Mouse (Mus musculus) forebrain, embryonic 16.5 days (tissue): ENCODE measurements around the gene Capn3. TPM values are rescaled to one million over a fixed set of nuclear protein-coding genes. Genes with fewer than 3 reads are reported as not detected.

Experiments
- ATAC-seq: fragments of 200-750 bp; cut with Nextera tagmentation; 2 replicates; pipeline ENCODE4 v1.8.0; 2017; ENCODE audit warnings: mild to moderate bottlenecking, moderate library complexity
- H3K27ac ChIP-seq: fragments of 300-500 bp; sonication (generic); 2 replicates; pipeline ENCODE4 v1.5.1; 2014; ENCODE audit warnings: low read length, control low read depth
- H3K27me3 ChIP-seq: fragments of 300-500 bp; sonication (generic); replicated peaks from 2 replicates; pipeline ENCODE4 v1.6.1; 2014; ENCODE audit warnings: low read length; ENCODE audit not compliant: control insufficient read depth, insufficient read depth
- H3K36me3 ChIP-seq: fragments of 300-500 bp; sonication (generic); 2 replicates; pipeline ENCODE4 v1.6.1; 2014; ENCODE audit not compliant: control insufficient read depth, insufficient read depth
- H3K4me1 ChIP-seq: fragments of 300-500 bp; sonication (generic); replicated peaks from 2 replicates; pipeline ENCODE4 v1.6.1; 2014; ENCODE audit warnings: low read length; ENCODE audit not compliant: control insufficient read depth, insufficient read depth
- H3K4me2 ChIP-seq: fragments of 300-500 bp; sonication (generic); 2 replicates; pipeline ENCODE4 v1.6.1; 2014; ENCODE audit warnings: mild to moderate bottlenecking, low read length, control low read depth
- H3K4me3 ChIP-seq: fragments of 300-500 bp; sonication (generic); replicated peaks from 2 replicates; pipeline ENCODE4 v1.5.1; 2014; ENCODE audit warnings: mild to moderate bottlenecking, low read length, control low read depth
- H3K9ac ChIP-seq: fragments of 300-500 bp; sonication (generic); replicated peaks from 2 replicates; pipeline ENCODE4 v1.6.1; 2014; ENCODE audit warnings: low read depth, low read length, control low read depth
- H3K9me3 ChIP-seq: fragments of 300-500 bp; sonication (generic); 2 replicates; pipeline ENCODE4 v1.6.1; 2016; ENCODE audit warnings: low read length; ENCODE audit not compliant: control insufficient read depth
- WGBS: fragments of 180-500 bp; shearing (Covaris S2); extraction: QIAGEN DNeasy Blood & Tissue Kit; methylation state at CpG from one replicate; pipeline ENCODE4 v1.1.7; 2014; 5-methylcytosine and 5-hydroxymethylcytosine counted together
- polyA plus RNA-seq: library from polyadenylated mRNA; unstranded; fragments of >200 nt; fragmentation: Nextera tagmentation; extraction: Ambion mirVana; gene quantifications from 2 replicates; pipeline ENCODE4 v1.2.1, GENCODE M21; 2015

Gene Capn3
- polyA plus RNA-seq, 1 experiment from 2014 or later = 0.37 TPM

- Histone ChIP-seq H3K36me3 (peaks cover 11% of the 10 kb centered on the region), H3K27ac (no peak overlapping the region), H3K4me1 (0 out of 2 replicates have a peak, but pooled peaks cover 2% of the 10 kb centered on the region), H3K4me3 (no peak overlapping the region), H3K27me3 (no peaks in the 10 kb centered on the region), H3K4me2 (no peak overlapping the region), H3K9ac (no peak overlapping the region), H3K9me3 (0 out of 2 replicates have a peak, but pooled peaks cover 4% of the 10 kb centered on the region)
- ATAC-seq = no peak
- 37% methylated on average over 17 of the region's 17 CpGs for WGBS
These were observed 45.5 kb downstream of the Capn3 start for GRCm38 (mm10) chr2:120501136-120501918.

- H3K4me2 ChIP-seq = no peak overlapping the region
- no peak for ATAC-seq
- no peaks in the 10 kb centered on the region for H3K27me3 ChIP-seq
- peaks cover 11% of the 10 kb centered on the region for H3K36me3 ChIP-seq
- H3K9me3 ChIP-seq = 0 out of 2 replicates have a peak, but pooled peaks cover 4% of the 10 kb centered on the region
- no peak overlapping the region for H3K9ac ChIP-seq
- WGBS = 76% methylated on average over 13 of the region's 13 CpGs
- H3K4me3 ChIP-seq = no peak overlapping the region
- no peak overlapping the region for H3K27ac ChIP-seq
- H3K4me1 ChIP-seq = no peaks in the 10 kb centered on the region
These were observed 46.2 kb downstream of the Capn3 start for GRCm38 (mm10) chr2:120501931-120502604.

GRCm38 (mm10) chr2:120502605-120502990, 46.8 kb downstream of the Capn3 start:
- WGBS = 64% methylated on average over 3 of the region's 3 CpGs
- H3K4me1 ChIP-seq = no peaks in the 10 kb centered on the region
- peaks cover 11% of the 10 kb centered on the region for H3K36me3 ChIP-seq
- no peaks in the 10 kb centered on the region for H3K27me3 ChIP-seq
- ATAC-seq = no peak
- no peak overlapping the region for H3K4me3 ChIP-seq
- no peak overlapping the region for H3K27ac ChIP-seq
- no peak overlapping the region for H3K4me2 ChIP-seq
- H3K9ac ChIP-seq = no peak overlapping the region
- H3K9me3 ChIP-seq = 0 out of 2 replicates have a peak, but pooled peaks cover 4% of the 10 kb centered on the region

- 0 out of 2 replicates have a peak, but pooled peaks cover 4% of the 10 kb centered on the region for H3K9me3 ChIP-seq
- H3K27ac ChIP-seq = no peak overlapping the region
- no peak for ATAC-seq
- no peak overlapping the region for H3K4me3 ChIP-seq
- no peak overlapping the region for H3K9ac ChIP-seq
- H3K36me3 ChIP-seq = peaks cover 11% of the 10 kb centered on the region
- no peaks in the 10 kb centered on the region for H3K27me3 ChIP-seq
- H3K4me2 ChIP-seq = no peak overlapping the region
- 87% methylated on average over 6 of the region's 6 CpGs for WGBS
- no peaks in the 10 kb centered on the region for H3K4me1 ChIP-seq
These were observed 47.3 kb downstream of the Capn3 start for GRCm38 (mm10) chr2:120503094-120503493.

GRCm38 (mm10) chr2:120503992-120504391, 48.2 kb downstream of the Capn3 start:
- 88% methylated on average over 5 of the region's 5 CpGs for WGBS
- H3K27ac ChIP-seq = no peak overlapping the region
- H3K36me3 ChIP-seq = peaks cover 12% of the 10 kb centered on the region
- no peak overlapping the region for H3K9ac ChIP-seq
- H3K27me3 ChIP-seq = no peaks in the 10 kb centered on the region
- no peak overlapping the region for H3K4me2 ChIP-seq
- no peaks in the 10 kb centered on the region for H3K4me1 ChIP-seq
- no peak overlapping the region for H3K4me3 ChIP-seq
- H3K9me3 ChIP-seq = 0 out of 2 replicates have a peak, but pooled peaks cover 4% of the 10 kb centered on the region
- ATAC-seq = no peak

- Histone ChIP-seq H3K36me3 (peaks cover 33% of the 10 kb centered on the region), H3K4me2 (no peak overlapping the region), H3K4me1 (no peaks in the 10 kb centered on the region), H3K9ac (no peak overlapping the region), H3K27ac (no peak overlapping the region), H3K9me3 (no peaks in the 10 kb centered on the region), H3K4me3 (no peak overlapping the region), H3K27me3 (no peaks in the 10 kb centered on the region)
- WGBS = 99% methylated on average over 4 of the region's 4 CpGs
- no peak for ATAC-seq
These were observed 58.4 kb downstream of the Capn3 start for GRCm38 (mm10) chr2:120514181-120514580.

GRCm38 (mm10) chr2:120518547-120519210, 62.9 kb downstream of the Capn3 start:
- no peaks in the 10 kb centered on the region for H3K4me1 ChIP-seq
- H3K4me3 ChIP-seq = no peak overlapping the region
- no peaks in the 10 kb centered on the region for H3K27me3 ChIP-seq
- H3K27ac ChIP-seq = no peak overlapping the region
- H3K9me3 ChIP-seq = no peaks in the 10 kb centered on the region
- 93% methylated on average over 5 of the region's 5 CpGs for WGBS
- no peak overlapping the region for H3K4me2 ChIP-seq
- H3K9ac ChIP-seq = no peak overlapping the region
- no peak for ATAC-seq
- peaks cover 52% of the 10 kb centered on the region for H3K36me3 ChIP-seq

GRCm38 (mm10) chr2:120526771-120527170, 71.0 kb downstream of the Capn3 start:
- Histone ChIP-seq H3K9me3 (no peaks in the 10 kb centered on the region), H3K27me3 (no peaks in the 10 kb centered on the region), H3K4me3 (no peak overlapping the region), H3K4me2 (no peak overlapping the region), H3K36me3 (peaks cover 29% of the 10 kb centered on the region), H3K4me1 (no peaks in the 10 kb centered on the region), H3K9ac (no peak overlapping the region), H3K27ac (no peak overlapping the region)
- ATAC-seq = no peak
- WGBS = 91% methylated on average over 5 of the region's 5 CpGs

GRCm38 (mm10) chr2:120529531-120529930, 73.7 kb downstream of the Capn3 start:
- Histone ChIP-seq H3K9me3 (no peaks in the 10 kb centered on the region), H3K27me3 (no peaks in the 10 kb centered on the region), H3K36me3 (peaks cover 26% of the 10 kb centered on the region), H3K9ac (no peak overlapping the region), H3K4me2 (no peak overlapping the region), H3K27ac (no peak overlapping the region), H3K4me3 (no peak overlapping the region), H3K4me1 (no peaks in the 10 kb centered on the region)
- ATAC-seq = no peak
